In the genomic region with DNA sequence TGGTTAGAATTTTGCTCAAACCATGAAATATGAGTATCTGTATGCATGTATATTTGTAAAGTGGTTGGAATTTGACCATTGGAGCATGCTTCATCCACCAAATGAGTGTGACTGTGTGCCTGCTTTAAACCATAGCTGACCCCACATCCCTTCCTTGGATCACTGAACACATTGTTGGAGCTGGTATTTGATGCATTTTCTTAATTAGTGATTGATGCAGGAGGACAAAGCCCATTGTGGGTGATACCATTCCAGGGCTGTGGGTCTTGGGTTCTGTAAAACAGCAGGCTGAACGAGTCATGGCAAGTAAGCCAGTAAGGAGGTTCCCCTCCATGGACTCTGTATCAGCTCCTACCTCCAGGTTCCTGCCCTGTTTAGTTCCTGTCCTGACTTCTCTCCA, we compare ENCODE assay signal across 18 mouse cellular contexts.
DNase-seq lines count a peak whose midpoint lies in the region; ATAC-seq lines count a peak whose summit lies in the region.
"Had no signal": no experiment of that assay in that cellular context is flagged by ENCODE, and none has a peak within 500 bp of the region (broad histone marks: within the 10 kb centered on the region; RNA-seq: fewer than 3 reads in every experiment).

No protein-coding gene starts in this region.

- no peak for DNase-seq in embryonic facial prominence, embryonic 10.5 days (ENCODE audit: low spot score)
- peak; percentile 88 for DNase-seq in Muller cell, postnatal 12 days (ENCODE audit: inconsistent ontology term)
- peak; percentile 13 for DNase-seq in mesoderm, embryonic 11.5 days (ENCODE audit: low read depth, low spot score)
- DNase-seq in testis, postnatal 10 days (ENCODE audit: low spot score), result no peak
- DNase-seq: adrenal gland, adult 2 months; adrenal gland, postnatal 36 days; cerebellum, adult 2 months; cerebellum, postnatal 10 days; gastrocnemius, adult 2 months; gastrocnemius, postnatal 25 days had no signal

- no peaks in the 10 kb centered on the region for H3K9me3 ChIP-seq in embryonic facial prominence, embryonic 12.5 days
- no peaks in the 10 kb centered on the region for H3K9me3 ChIP-seq in embryonic facial prominence, embryonic 10.5 days
- H3K9me3 ChIP-seq in kidney, embryonic 16.5 days (ENCODE audit: low read length), result no peaks in the 10 kb centered on the region
- H3K9me3 ChIP-seq in kidney, embryonic 14.5 days (ENCODE audit: control insufficient read depth, low read length), result no peaks in the 10 kb centered on the region
- H3K9me3 ChIP-seq: forebrain, embryonic 13.5 days; heart, embryonic 12.5 days; hindbrain, embryonic 10.5 days had no signal

- peak; percentile 60; the same call in 1 of the 2 replicates for ATAC-seq in embryonic facial prominence, embryonic 12.5 days (ENCODE audit: insufficient number of reproducible peaks, insufficient read depth, low FRiP score, low TSS enrichment)
- ATAC-seq in kidney, embryonic 16.5 days (ENCODE audit: low FRiP score, low TSS enrichment), result peak; percentile 56; the same call in 1 of the 2 replicates
- no peak for ATAC-seq in kidney, embryonic 14.5 days (ENCODE audit: low FRiP score, low TSS enrichment)
- ATAC-seq: forebrain, embryonic 13.5 days had no signal

- no peak overlapping the region for H3K9ac ChIP-seq in embryonic facial prominence, embryonic 12.5 days
- H3K9ac ChIP-seq in kidney, embryonic 16.5 days (replicated peaks; ENCODE audit: low read length), result no peak overlapping the region
- no peak overlapping the region for H3K9ac ChIP-seq in kidney, embryonic 14.5 days (ENCODE audit: low read depth, low read length)
- H3K9ac ChIP-seq: forebrain, embryonic 13.5 days; heart, embryonic 12.5 days; hindbrain, embryonic 14.5 days had no signal

- no peak overlapping the region for H3K4me2 ChIP-seq in embryonic facial prominence, embryonic 12.5 days (replicated peaks)
- no peak overlapping the region for H3K4me2 ChIP-seq in kidney, embryonic 16.5 days (replicated peaks; ENCODE audit: low read depth, low read length)
- no peak overlapping the region for H3K4me2 ChIP-seq in kidney, embryonic 14.5 days (replicated peaks; ENCODE audit: low read depth, low read length)
- H3K4me2 ChIP-seq: forebrain, embryonic 13.5 days; heart, embryonic 12.5 days; hindbrain, embryonic 14.5 days had no signal

- no peak overlapping the region for H3K27ac ChIP-seq in embryonic facial prominence, embryonic 12.5 days
- H3K27ac ChIP-seq in embryonic facial prominence, embryonic 10.5 days (replicated peaks), result no peak overlapping the region
- peak overlapping the region; percentile 54; the same call in 1 of the 2 replicates for H3K27ac ChIP-seq in kidney, embryonic 16.5 days (ENCODE audit: low read length)
- no peak overlapping the region for H3K27ac ChIP-seq in kidney, embryonic 14.5 days (ENCODE audit: low read depth, low read length)
- H3K27ac ChIP-seq: forebrain, embryonic 13.5 days; gastrocnemius, adult 2 months; hindbrain, embryonic 10.5 days; hindbrain, embryonic 14.5 days had no signal

- no peaks in the 10 kb centered on the region for H3K4me1 ChIP-seq in embryonic facial prominence, embryonic 12.5 days
- no peaks in the 10 kb centered on the region for H3K4me1 ChIP-seq in embryonic facial prominence, embryonic 10.5 days
- no peaks in the 10 kb centered on the region for H3K4me1 ChIP-seq in kidney, embryonic 16.5 days (ENCODE audit: insufficient read depth, low read length)
- H3K4me1 ChIP-seq in kidney, embryonic 14.5 days (ENCODE audit: control insufficient read depth, insufficient read depth, low read length), result no peaks in the 10 kb centered on the region
- H3K4me1 ChIP-seq: forebrain, embryonic 13.5 days; heart, embryonic 12.5 days had no signal

- H3K36me3 ChIP-seq in embryonic facial prominence, embryonic 12.5 days, result no peaks in the 10 kb centered on the region
- H3K36me3 ChIP-seq in embryonic facial prominence, embryonic 10.5 days (replicated peaks), result no peaks in the 10 kb centered on the region
- peaks cover 8% of the 10 kb centered on the region; the same call in 1 of the 2 replicates for H3K36me3 ChIP-seq in kidney, embryonic 16.5 days (ENCODE audit: insufficient read depth, low read length)
- H3K36me3 ChIP-seq in kidney, embryonic 14.5 days (ENCODE audit: control insufficient read depth, insufficient read depth, low read length), result peaks cover 4% of the 10 kb centered on the region; the same call in 1 of the 2 replicates
- H3K36me3 ChIP-seq: hindbrain, embryonic 10.5 days had no signal

- H3K27me3 ChIP-seq in embryonic facial prominence, embryonic 12.5 days, result no peaks in the 10 kb centered on the region
- no peaks in the 10 kb centered on the region for H3K27me3 ChIP-seq in embryonic facial prominence, embryonic 10.5 days (replicated peaks; ENCODE audit: low read depth, poor library complexity, severe bottlenecking)
- no peaks in the 10 kb centered on the region for H3K27me3 ChIP-seq in kidney, embryonic 16.5 days (ENCODE audit: insufficient read depth, low read length)
- no peaks in the 10 kb centered on the region for H3K27me3 ChIP-seq in kidney, embryonic 14.5 days (ENCODE audit: control insufficient read depth, insufficient read depth, low read length)
- H3K27me3 ChIP-seq: CH12.LX; forebrain, embryonic 13.5 days; heart, embryonic 12.5 days had no signal

- H3K4me3 ChIP-seq in embryonic facial prominence, embryonic 12.5 days, result no peak overlapping the region
- no peak overlapping the region for H3K4me3 ChIP-seq in embryonic facial prominence, embryonic 10.5 days
- H3K4me3 ChIP-seq in kidney, embryonic 16.5 days (ENCODE audit: low read length), result no peak overlapping the region
- H3K4me3 ChIP-seq in kidney, embryonic 14.5 days (ENCODE audit: low read length), result no peak overlapping the region
- H3K4me3 ChIP-seq: forebrain, embryonic 13.5 days; gastrocnemius, adult 2 months; heart, embryonic 12.5 days; hindbrain, embryonic 10.5 days had no signal

- 38% methylated on average over 1 of the region's 1 CpGs for WGBS in embryonic facial prominence, embryonic 12.5 days
- 63% methylated on average over 1 of the region's 1 CpGs for WGBS in embryonic facial prominence, embryonic 10.5 days
- 65% methylated on average over 1 of the region's 1 CpGs for WGBS in kidney, embryonic 16.5 days
- WGBS in kidney, embryonic 14.5 days, result 62% methylated on average over 1 of the region's 1 CpGs

Comparison
In these comparisons a context has a peak if more than half of its experiments do, and no peak if none do; other contexts are left out.
1. DNase-seq: peak in Muller cell, postnatal 12 days (single experiment) and mesoderm, embryonic 11.5 days (single experiment); none in embryonic facial prominence, embryonic 10.5 days (single experiment) and testis, postnatal 10 days (single experiment).